Mouse (Mus musculus): ENCODE data around the gene Fpr3. TPM values are rescaled to one million over a fixed set of nuclear protein-coding genes. Genes with fewer than 3 reads are reported as not detected.
"Not testable (repeated sequence)": the region's sequence is repeated elsewhere in the genome, so short reads cannot be mapped to it uniquely, and the experiment has no call there.

Gene Fpr3
- polyA plus RNA-seq (2012; rRNA removed), result not detected in 2 replicates

GRCm38 (mm10) chr17:17887774-17888248 is at the start of gene Fpr3, which contains the start of gene Fpr2:
TSS of gene Fpr3 (plus strand) at chr17:17887852.
TSS of gene Fpr2 (plus strand) at chr17:17887824.
- Histone ChIP-seq H3K27ac (ENCODE audit: insufficient read depth, low read depth, low read length) (no peak within 1 kb of the TSS), H3K27me3 (replicated peaks; ENCODE audit: control insufficient read depth, insufficient read depth, low read length) (no peaks in the 10 kb centered on the region), H3K4me3 (ENCODE audit: insufficient read depth, low read depth, low read length) (no peak within 1 kb of the TSS), H3K4me1 (ENCODE audit: control insufficient read depth, insufficient read depth, low read length) (no peaks in the 10 kb centered on the region), H3K36me3 (ENCODE audit: control insufficient read depth, insufficient read depth, low read length) (no peaks in the 10 kb centered on the region)
- 79% methylated on average over 1 of the region's 1 CpGs for WGBS
- no peak for DNase-seq
- no peak for TF ChIP-seq CTCF (conservative IDR thresholded peaks at IDR 0.05; ENCODE audit: insufficient read depth, insufficient read length, low read depth, low read length)
- TF ChIP-seq POLR2A (IDR thresholded peaks at IDR 0.05; ENCODE audit: low read depth, low read length), result no peak

- WGBS, result 1% methylated on average over 43 of the region's 43 CpGs
- H3K36me3 ChIP-seq (ENCODE audit: control insufficient read depth, insufficient read depth, low read length), result no peaks in the 10 kb centered on the region
- H3K27me3 ChIP-seq (replicated peaks; ENCODE audit: control insufficient read depth, insufficient read depth, low read length), result no peaks in the 10 kb centered on the region
- peak overlapping the region; percentile 54 for H3K4me3 ChIP-seq (ENCODE audit: insufficient read depth, low read depth, low read length)
- H3K27ac ChIP-seq (ENCODE audit: insufficient read depth, low read depth, low read length), result peak overlapping the region; percentile 87
- H3K4me1 ChIP-seq (ENCODE audit: control insufficient read depth, insufficient read depth, low read length), result peaks cover 12% of the 10 kb centered on the region
- peak; percentile 99 for DNase-seq
- TF ChIP-seq POLR2A (IDR thresholded peaks at IDR 0.05; ENCODE audit: low read depth, low read length), result peak; percentile 64
- peak; percentile 71 for TF ChIP-seq CTCF (conservative IDR thresholded peaks at IDR 0.05; ENCODE audit: insufficient read depth, insufficient read length, low read depth, low read length)
These were observed 49.5 kb upstream of the Fpr3 start for GRCm38 (mm10) chr17:17837919-17838701.

GRCm38 (mm10) chr17:17839276-17839675 is 48.4 kb upstream of the Fpr3 start:
- Histone ChIP-seq H3K4me1 (ENCODE audit: control insufficient read depth, insufficient read depth, low read length) (peaks cover 12% of the 10 kb centered on the region), H3K4me3 (ENCODE audit: insufficient read depth, low read depth, low read length) (no peak overlapping the region), H3K27me3 (replicated peaks; ENCODE audit: control insufficient read depth, insufficient read depth, low read length) (no peaks in the 10 kb centered on the region), H3K36me3 (ENCODE audit: control insufficient read depth, insufficient read depth, low read length) (no peaks in the 10 kb centered on the region), H3K27ac (ENCODE audit: insufficient read depth, low read depth, low read length) (no peak overlapping the region)
- TF ChIP-seq CTCF (conservative IDR thresholded peaks at IDR 0.05; ENCODE audit: insufficient read depth, insufficient read length, low read depth, low read length), result no peak
- no peak for TF ChIP-seq POLR2A (IDR thresholded peaks at IDR 0.05; ENCODE audit: low read depth, low read length)
- no peak for DNase-seq
- WGBS, result 98% methylated on average over 2 of the region's 2 CpGs

- TF ChIP-seq CTCF (conservative IDR thresholded peaks at IDR 0.05; ENCODE audit: insufficient read depth, insufficient read length, low read depth, low read length) (no peak), POLR2A (IDR thresholded peaks at IDR 0.05; ENCODE audit: low read depth, low read length) (no peak)
- H3K4me1 ChIP-seq (ENCODE audit: control insufficient read depth, insufficient read depth, low read length), result peaks cover 12% of the 10 kb centered on the region
These were observed 46.9 kb upstream of the Fpr3 start for GRCm38 (mm10) chr17:17840796-17841195.

GRCm38 (mm10) chr17:17843534-17844261 is 44.0 kb upstream of the Fpr3 start:
- WGBS, result 68% methylated on average over 27 of the region's 27 CpGs
- H3K36me3 ChIP-seq (ENCODE audit: control insufficient read depth, insufficient read depth, low read length), result no peaks in the 10 kb centered on the region
- H3K27ac ChIP-seq (ENCODE audit: insufficient read depth, low read depth, low read length), result no peak overlapping the region
- H3K27me3 ChIP-seq (replicated peaks; ENCODE audit: control insufficient read depth, insufficient read depth, low read length), result no peaks in the 10 kb centered on the region
- H3K4me3 ChIP-seq (ENCODE audit: insufficient read depth, low read depth, low read length), result no peak overlapping the region
- TF ChIP-seq POLR2A (IDR thresholded peaks at IDR 0.05; ENCODE audit: low read depth, low read length) (no peak), CTCF (conservative IDR thresholded peaks at IDR 0.05; ENCODE audit: insufficient read depth, insufficient read length, low read depth, low read length) (no peak)
- peaks cover 3% of the 10 kb centered on the region; the same call in 1 of the 2 replicates for H3K4me1 ChIP-seq (ENCODE audit: control insufficient read depth, insufficient read depth, low read length)
- no peak for DNase-seq

More at GRCm38 (mm10) chr17:17840796-17841195, 46.9 kb upstream of the Fpr3 start:
- no peak overlapping the region for H3K4me3 ChIP-seq (ENCODE audit: insufficient read depth, low read depth, low read length)
- 80% methylated on average over 7 of the region's 7 CpGs for WGBS
- DNase-seq, result no peak
- no peaks in the 10 kb centered on the region for H3K36me3 ChIP-seq (ENCODE audit: control insufficient read depth, insufficient read depth, low read length)
- H3K27me3 ChIP-seq (replicated peaks; ENCODE audit: control insufficient read depth, insufficient read depth, low read length), result no peaks in the 10 kb centered on the region
- H3K27ac ChIP-seq (ENCODE audit: insufficient read depth, low read depth, low read length), result no peak overlapping the region

GRCm38 (mm10) chr17:17844606-17845005 is 43.0 kb upstream of the Fpr3 start:
- DNase-seq; H3K4me1 ChIP-seq (ENCODE audit: control insufficient read depth, insufficient read depth, low read length); H3K27ac ChIP-seq (ENCODE audit: insufficient read depth, low read depth, low read length); H3K4me3 ChIP-seq (ENCODE audit: insufficient read depth, low read depth, low read length); H3K36me3 ChIP-seq (ENCODE audit: control insufficient read depth, insufficient read depth, low read length); H3K27me3 ChIP-seq (replicated peaks; ENCODE audit: control insufficient read depth, insufficient read depth, low read length): not testable (repeated sequence)
- WGBS, result 66% methylated on average over 3 of the region's 3 CpGs

Measured in kidney, adult 2 months (tissue).